Mouse (Mus musculus) bone marrow, adult 2 months (tissue): ENCODE results near the gene H2-Q4.
"Not testable (repeated sequence)": the region's sequence is repeated elsewhere in the genome, so short reads cannot be mapped to it uniquely, and the experiment has no call there.

Experiments used
- CTCF ChIP-seq: fragments of 200-500 bp; IDR thresholded peaks from 2 replicates; pipeline ENCODE4 v1.5.1; 2011; ENCODE audit warnings: low read length, control low read depth; ENCODE audit not compliant: control insufficient read depth, insufficient read depth
- POLR2A ChIP-seq: fragments of 200-500 bp; IDR thresholded peaks from 2 replicates; pipeline ENCODE4 v1.6.1; 2011; ENCODE audit warnings: low read depth, mild to moderate bottlenecking, control low read depth, low read length, borderline replicate concordance; ENCODE audit not compliant: control insufficient read depth

DNA sequence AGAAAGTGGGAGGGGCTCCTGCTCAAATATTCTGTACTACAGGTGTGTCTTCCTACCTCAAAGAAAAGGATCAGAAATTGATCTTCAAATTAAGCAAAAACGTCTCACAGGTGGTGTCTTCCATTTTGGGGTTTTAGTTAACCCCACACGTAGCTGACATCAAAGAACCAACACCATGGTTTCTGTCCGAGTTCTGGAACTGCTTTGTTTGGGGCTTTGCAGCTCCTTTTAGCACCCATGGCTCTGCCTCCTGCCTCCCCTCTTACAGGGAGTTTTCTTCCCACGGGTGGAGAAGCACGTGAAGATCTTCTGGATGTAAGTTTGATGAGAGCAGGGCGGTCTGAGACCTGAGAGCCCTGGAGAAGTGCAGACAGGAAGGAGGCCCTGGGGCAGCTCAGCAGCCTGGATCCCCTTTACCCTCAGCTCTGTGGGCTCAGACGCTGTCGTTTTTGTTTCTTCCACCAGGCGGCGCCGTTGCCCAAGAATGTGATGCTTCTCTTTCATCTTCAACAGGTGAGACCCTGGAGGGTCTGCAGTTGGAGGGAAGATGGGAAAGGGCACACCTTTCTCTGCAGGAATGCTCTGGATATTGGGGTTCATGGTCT lies 40.9 kb downstream of the H2-Q4 start:
- peak; percentile 59 for TF ChIP-seq CTCF
- TF ChIP-seq POLR2A, result not testable (repeated sequence)
